Mouse (Mus musculus) MEL (cell line): ENCODE data around the gene Unc80. TPM values are rescaled to one million over a fixed set of nuclear protein-coding genes. Genes with fewer than 3 reads are reported as not detected.

Experiments
- DNase-seq: peaks from one replicate; pipeline ENCODE4 v3.0.0; 2011; ENCODE audit warnings: low read depth, low spot score
- H3K27ac ChIP-seq: 2 replicates; pipeline ENCODE4 v1.5.1; 2012; ENCODE audit warnings: low read depth, mild to moderate bottlenecking, control low read depth, low read length, moderate library complexity; ENCODE audit not compliant: control insufficient read depth
- H3K27me3 ChIP-seq, 2 experiments: fragments of 150-350 bp in 1 of 2; sonication (generic) in 1 of 2; 2 replicates each; pipeline ENCODE4 v1.6.1; 2012; ENCODE audit warnings: low read length in 2 of 2, mild to moderate bottlenecking in 2 of 2, improper control_type of control experiment in 1 of 2, moderate library complexity in 1 of 2; ENCODE audit not compliant: insufficient read depth in 2 of 2, control insufficient read depth in 1 of 2
- H3K36me3 ChIP-seq, 2 experiments: 2 replicates each; pipeline ENCODE4 v1.6.1; 2012 to 2014; ENCODE audit warnings: low read length in 2 of 2, improper control_type of control experiment in 1 of 2, inconsistent platforms in 1 of 2, mild to moderate bottlenecking in 1 of 2; ENCODE audit not compliant: insufficient read depth in 2 of 2, control insufficient read depth in 1 of 2
- H3K4me1 ChIP-seq, 2 experiments: fragments of 150-350 bp in 1 of 2; sonication (generic) in 1 of 2; 2 replicates each; pipeline ENCODE4 v1.6.1; 2012; ENCODE audit warnings: low read length in 2 of 2, improper control_type of control experiment in 1 of 2, mild to moderate bottlenecking in 1 of 2; ENCODE audit not compliant: insufficient read depth in 2 of 2, control insufficient read depth in 1 of 2
- H3K4me3 ChIP-seq, 2 experiments: fragments of 150-350 bp in 1 of 2; sonication (generic) in 1 of 2; 2 replicates each; pipeline ENCODE4 v1.5.1; 2012; ENCODE audit warnings: low read depth in 2 of 2, low read length in 2 of 2, mild to moderate bottlenecking in 2 of 2, moderate library complexity in 2 of 2, control low read depth in 1 of 2, improper control_type of control experiment in 1 of 2; ENCODE audit not compliant: control insufficient read depth in 1 of 2, insufficient read depth in 1 of 2
- H3K79me2 ChIP-seq: 2 replicates; pipeline ENCODE4 v1.6.1; 2012; ENCODE audit warnings: mild to moderate bottlenecking, low read length, moderate library complexity; ENCODE audit not compliant: control insufficient read depth, poor library complexity, insufficient read depth
- H3K9ac ChIP-seq: 2 replicates; pipeline ENCODE4 v1.6.1; 2012; ENCODE audit warnings: low read depth, mild to moderate bottlenecking, control low read depth, low read length, moderate library complexity; ENCODE audit not compliant: control insufficient read depth, poor library complexity, severe bottlenecking
- H3K9me3 ChIP-seq: fragments of 150-350 bp; sonication (generic); replicated peaks from 2 replicates; pipeline ENCODE4 v1.6.1; 2012; ENCODE audit warnings: mild to moderate bottlenecking, low read length, improper control_type of control experiment, moderate library complexity; ENCODE audit not compliant: insufficient read depth
- BHLHE40 ChIP-seq: IDR thresholded peaks from 2 replicates; pipeline ENCODE4 v1.6.1; 2012; ENCODE audit warnings: low read depth, mild to moderate bottlenecking, inconsistent platforms, low read length, improper control_type of control experiment, borderline replicate concordance
- CHD1 ChIP-seq: IDR thresholded peaks from 2 replicates; pipeline ENCODE4 v1.6.1; 2012; ENCODE audit warnings: low read depth, mild to moderate bottlenecking, inconsistent platforms, low read length, improper control_type of control experiment
- CHD2 ChIP-seq: IDR thresholded peaks from 2 replicates; pipeline ENCODE4 v1.6.1; 2011; ENCODE audit warnings: low read length, improper control_type of control experiment
- E2F4 ChIP-seq: IDR thresholded peaks from 2 replicates; pipeline ENCODE4 v1.6.1; 2011; ENCODE audit warnings: low read depth, low read length, improper control_type of control experiment, borderline replicate concordance
- ELF1 ChIP-seq: IDR thresholded peaks from 2 replicates; pipeline ENCODE4 v1.6.1; 2014; ENCODE audit warnings: low read depth, mild to moderate bottlenecking, inconsistent platforms, low read length, improper control_type of control experiment, moderate library complexity
- GABPA ChIP-seq: IDR thresholded peaks from 2 replicates; pipeline ENCODE4 v1.6.1; 2012; ENCODE audit warnings: low read depth, mild to moderate bottlenecking, inconsistent platforms, low read length, improper control_type of control experiment, moderate library complexity
- GATA1 ChIP-seq: IDR thresholded peaks from 2 replicates; pipeline ENCODE4 v1.6.1; 2011; ENCODE audit warnings: low read depth, low read length, improper control_type of control experiment
- HCFC1 ChIP-seq: IDR thresholded peaks from 2 replicates; pipeline ENCODE4 v1.6.1; 2012; ENCODE audit warnings: low read depth, mild to moderate bottlenecking, inconsistent platforms, low read length, improper control_type of control experiment, moderate library complexity
- MAX ChIP-seq: IDR thresholded peaks from 2 replicates; pipeline ENCODE4 v1.6.1; 2011; ENCODE audit warnings: low read length, improper control_type of control experiment
- MYC ChIP-seq: IDR thresholded peaks from 2 replicates; pipeline ENCODE4 v1.6.1; 2011; ENCODE audit warnings: low read depth, mild to moderate bottlenecking, low read length, improper control_type of control experiment, moderate library complexity
- POLR2A ChIP-seq, 2 experiments: IDR thresholded peaks; 2 replicates each; pipeline ENCODE4 v1.6.1; 2011 to 2012; ENCODE audit warnings: low read length in 2 of 2, mild to moderate bottlenecking in 2 of 2, control low read depth in 1 of 2, improper control_type of control experiment in 1 of 2, low read depth in 1 of 2, moderate library complexity in 1 of 2; ENCODE audit not compliant: control insufficient read depth in 1 of 2, insufficient read depth in 1 of 2, poor library complexity in 1 of 2
- POLR2AphosphoS2 ChIP-seq: IDR thresholded peaks from 2 replicates; pipeline ENCODE4 v1.6.1; 2011; ENCODE audit warnings: low read length, improper control_type of control experiment
- RCOR1 ChIP-seq: IDR thresholded peaks from 2 replicates; pipeline ENCODE4 v1.6.1; 2012; ENCODE audit warnings: low read depth, mild to moderate bottlenecking, inconsistent platforms, low read length, improper control_type of control experiment
- SMC3 ChIP-seq: IDR thresholded peaks from 2 replicates; pipeline ENCODE4 v1.6.1; 2011; ENCODE audit warnings: low read depth, low read length, improper control_type of control experiment
- TAL1 ChIP-seq: IDR thresholded peaks from 2 replicates; pipeline ENCODE4 v1.6.1; 2012; ENCODE audit warnings: mild to moderate bottlenecking, inconsistent platforms, low read length, moderate library complexity, mixed read lengths
- TBP ChIP-seq: IDR thresholded peaks from 2 replicates; pipeline ENCODE4 v1.8.0; 2011; ENCODE audit warnings: low read depth, low read length, improper control_type of control experiment
- TCF12 ChIP-seq: IDR thresholded peaks from 2 replicates; pipeline ENCODE4 v1.6.1; 2014; ENCODE audit warnings: low read depth, mild to moderate bottlenecking, inconsistent platforms, low read length, improper control_type of control experiment, moderate library complexity
- UBTF ChIP-seq: IDR thresholded peaks from 2 replicates; pipeline ENCODE4 v1.6.1; 2012; ENCODE audit warnings: low read depth, mild to moderate bottlenecking, inconsistent platforms, low read length, improper control_type of control experiment, moderate library complexity, borderline replicate concordance; ENCODE audit not compliant: insufficient read depth
- ZC3H11A ChIP-seq: IDR thresholded peaks from 2 replicates; pipeline ENCODE4 v1.6.1; 2012; ENCODE audit warnings: low read depth, mild to moderate bottlenecking, inconsistent platforms, low read length, improper control_type of control experiment
- ZNF384 ChIP-seq: IDR thresholded peaks from 2 replicates; pipeline ENCODE4 v1.6.1; 2012; ENCODE audit warnings: low read depth, mild to moderate bottlenecking, inconsistent platforms, low read length, improper control_type of control experiment
- polyA plus RNA-seq, 2 experiments: library from polyadenylated mRNA; stranded (reverse) in 1 of 2; unstranded in 1 of 2; fragments of >175 nt in 1 of 2; fragments of >200 nt in 1 of 2; gene quantifications; 2 replicates each; pipeline versions ENCODE4 v1.2.1 to v1.2.4; 2012; ENCODE audit warnings: low replicate concordance in 2 of 2, low read depth in 1 of 2; ENCODE audit not compliant: insufficient read length in 2 of 2, insufficient read depth in 1 of 2, missing spikeins in 1 of 2
- total RNA-seq: library from RNA; depleted of rRNA; stranded (reverse); fragments of 300-350 nt; gene quantifications from 2 replicates; pipeline ENCODE4 v1.2.3, GENCODE M21; 2012

The Unc80 gene
- total and polyA plus RNA-seq, 3 experiments = not detected

DNA sequence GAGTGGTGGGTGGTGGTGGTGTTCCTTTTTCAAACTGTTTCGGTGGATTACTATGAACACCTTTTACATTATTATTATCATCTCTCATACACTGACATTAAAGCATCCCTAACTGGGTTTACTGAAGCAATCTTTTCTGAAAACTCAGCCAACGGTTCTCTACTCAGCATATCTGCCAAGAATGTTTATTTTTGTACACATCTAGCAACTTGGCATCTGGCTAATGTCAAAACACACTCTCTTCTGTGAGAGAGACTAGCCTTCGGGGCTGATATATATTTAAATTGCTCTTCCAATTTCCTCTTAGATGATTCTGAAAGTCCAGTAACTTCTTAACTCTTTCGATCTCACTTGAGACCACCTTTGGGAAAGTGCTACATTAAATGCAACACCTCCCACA is 7.3 kb upstream of the Unc80 start:
- no peak overlapping the region for H3K27ac ChIP-seq
- no peaks in the 10 kb centered on the region for H3K9me3 ChIP-seq
- H3K79me2 ChIP-seq = no peaks in the 10 kb centered on the region
- no peaks in the 10 kb centered on the region for H3K4me1 ChIP-seq
- no peaks in the 10 kb centered on the region for H3K27me3 ChIP-seq
- no peak for TF ChIP-seq E2F4
- no peak for TF ChIP-seq POLR2A (IDR thresholded peaks at IDR 0.05; ENCODE audit: control insufficient read depth in 1 of 2, insufficient read depth in 1 of 2, low read depth in 1 of 2, low read length in 2 of 2, poor library complexity in 1 of 2)
- no peak for TF ChIP-seq ZC3H11A
- no peak for TF ChIP-seq TCF12
- no peaks in the 10 kb centered on the region for H3K36me3 ChIP-seq
- no peak for DNase-seq
- no peak overlapping the region for H3K9ac ChIP-seq
- H3K4me3 ChIP-seq = no peak overlapping the region

DNA sequence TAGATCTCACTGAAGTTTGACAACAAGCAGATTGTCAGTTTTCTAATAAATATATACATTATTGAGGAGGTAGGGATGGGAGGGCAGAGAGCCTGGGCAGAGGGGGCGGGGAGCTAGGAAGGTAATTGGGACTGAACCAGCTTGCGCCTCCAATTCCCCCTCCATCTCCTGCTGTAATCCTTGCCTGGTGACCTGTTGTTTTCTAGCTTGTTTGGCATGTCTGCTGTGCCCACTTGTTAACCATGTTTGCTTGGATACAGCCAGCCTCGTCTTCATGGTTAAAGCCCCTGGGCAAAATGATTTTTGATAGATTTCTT is 495 bp downstream of the Unc80 start:
- TF ChIP-seq ZNF384 (no peak), CHD1 (no peak), GABPA (no peak), TAL1 (no peak), RCOR1 (no peak), UBTF (no peak), ZC3H11A (no peak), HCFC1 (no peak), BHLHE40 (no peak), TBP (no peak), POLR2A (IDR thresholded peaks at IDR 0.05; ENCODE audit: control insufficient read depth in 1 of 2, insufficient read depth in 1 of 2, low read depth in 1 of 2, low read length in 2 of 2, poor library complexity in 1 of 2) (no peak), SMC3 (no peak), ELF1 (no peak), MYC (no peak), CHD2 (no peak), POLR2AphosphoS2 (no peak), GATA1 (no peak), MAX (no peak)
- Histone ChIP-seq H3K79me2 (no peaks in the 10 kb centered on the region), H3K36me3 (no peaks in the 10 kb centered on the region), H3K27ac (no peak overlapping the region), H3K9ac (no peak overlapping the region), H3K4me3 (no peak overlapping the region), H3K4me1 (no peaks in the 10 kb centered on the region), H3K27me3 (no peaks in the 10 kb centered on the region), H3K9me3 (no peaks in the 10 kb centered on the region)
- DNase-seq = no peak
